Mouse (Mus musculus) thymus, adult 2 months (tissue): ENCODE data around the gene Nsf.

Experiments used
- CTCF ChIP-seq: fragments of 200-500 bp; IDR thresholded peaks from 2 replicates; pipeline ENCODE4 v1.5.1; 2012; ENCODE audit warnings: mild to moderate bottlenecking, control low read depth, low read length, moderate library complexity, borderline replicate concordance; ENCODE audit not compliant: control insufficient read depth, poor library complexity, insufficient read depth; ENCODE audit errors: extremely low read depth
- POLR2A ChIP-seq: fragments of 200-500 bp; IDR thresholded peaks from 2 replicates; pipeline ENCODE4 v1.6.1; 2012; ENCODE audit warnings: mild to moderate bottlenecking, low read length, control low read depth, moderate library complexity; ENCODE audit not compliant: control insufficient read depth, poor library complexity, insufficient read depth; ENCODE audit errors: extremely low read depth

- TF ChIP-seq CTCF (no peak), POLR2A (no peak)
These were observed 12.5 kb downstream of the Nsf start for GRCm38 (mm10) chr11:103941351-103941750.
